Mouse (Mus musculus): Measurements from ENCODE around the gene Slc2a4. TPM values are rescaled to one million over a fixed set of nuclear protein-coding genes. Genes with fewer than 3 reads are reported as not detected.

Gene Slc2a4
- polyA plus RNA-seq, 1 experiment from 2014 or later: 4.4 TPM

DNA sequence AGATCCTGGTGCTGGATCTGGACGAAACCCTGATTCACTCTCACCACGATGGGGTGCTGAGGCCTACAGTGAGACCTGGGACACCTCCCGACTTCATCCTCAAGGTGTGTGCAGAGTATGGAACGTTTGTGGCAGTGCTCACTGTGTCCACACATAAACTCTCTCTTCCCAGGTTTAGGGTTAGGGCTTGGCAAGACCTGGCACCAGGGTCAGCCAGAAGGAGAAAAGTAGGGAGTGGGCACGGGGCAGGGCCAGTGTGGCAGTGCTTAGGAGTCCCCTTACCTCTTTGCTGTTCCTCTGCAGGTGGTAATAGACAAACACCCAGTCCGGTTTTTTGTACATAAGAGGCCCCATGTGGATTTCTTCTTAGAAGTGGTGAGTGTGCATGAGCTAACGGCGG lies 36.4 kb upstream of the Slc2a4 start:
- no peak for ATAC-seq (ENCODE audit: low FRiP score)
- WGBS: 94% methylated on average over 8 of the region's 8 CpGs

DNA sequence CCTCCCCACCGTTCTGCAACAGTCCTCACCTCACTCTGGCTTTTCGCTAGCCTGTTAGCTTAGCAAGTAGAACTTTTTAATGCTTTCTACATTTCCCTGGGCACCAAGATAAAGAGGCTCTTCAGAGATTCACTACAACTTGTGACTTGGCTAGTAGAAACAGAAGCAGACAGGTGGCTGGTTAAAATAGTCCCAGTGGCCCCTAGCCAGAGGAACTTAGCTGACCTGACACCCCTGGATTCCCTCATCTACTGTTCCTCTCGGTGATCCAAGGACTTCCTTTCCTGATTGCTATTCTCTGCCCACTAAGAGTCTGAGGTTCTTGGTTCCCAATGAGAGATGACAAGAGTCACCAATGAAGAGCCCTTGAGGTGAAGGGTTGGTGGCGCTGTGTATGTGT lies 35.4 kb upstream of the Slc2a4 start:
- Histone ChIP-seq H3K4me2 (peak overlapping the region; percentile 90), H3K4me3 (replicated peaks) (peak overlapping the region; percentile 97), H3K4me1 (peaks cover 33% of the 10 kb centered on the region), H3K9ac (replicated peaks) (no peak overlapping the region), H3K27ac (replicated peaks) (no peak overlapping the region), H3K9me3 (replicated peaks) (no peaks in the 10 kb centered on the region), H3K27me3 (replicated peaks) (no peaks in the 10 kb centered on the region), H3K36me3 (peaks cover 40% of the 10 kb centered on the region)
- no peak for ATAC-seq (ENCODE audit: low FRiP score)
- WGBS: 92% methylated on average over 4 of the region's 4 CpGs

More for the DNA sequence above, 36.4 kb upstream of the Slc2a4 start:
- H3K4me1 ChIP-seq: peaks cover 26% of the 10 kb centered on the region
- no peaks in the 10 kb centered on the region for H3K27me3 ChIP-seq (replicated peaks)
- no peak overlapping the region for H3K27ac ChIP-seq (replicated peaks)
- no peak overlapping the region for H3K9ac ChIP-seq (replicated peaks)
- no peak overlapping the region for H3K4me3 ChIP-seq (replicated peaks)
- H3K9me3 ChIP-seq (replicated peaks): no peaks in the 10 kb centered on the region
- H3K36me3 ChIP-seq: peaks cover 51% of the 10 kb centered on the region
- H3K4me2 ChIP-seq: no peak overlapping the region

DNA sequence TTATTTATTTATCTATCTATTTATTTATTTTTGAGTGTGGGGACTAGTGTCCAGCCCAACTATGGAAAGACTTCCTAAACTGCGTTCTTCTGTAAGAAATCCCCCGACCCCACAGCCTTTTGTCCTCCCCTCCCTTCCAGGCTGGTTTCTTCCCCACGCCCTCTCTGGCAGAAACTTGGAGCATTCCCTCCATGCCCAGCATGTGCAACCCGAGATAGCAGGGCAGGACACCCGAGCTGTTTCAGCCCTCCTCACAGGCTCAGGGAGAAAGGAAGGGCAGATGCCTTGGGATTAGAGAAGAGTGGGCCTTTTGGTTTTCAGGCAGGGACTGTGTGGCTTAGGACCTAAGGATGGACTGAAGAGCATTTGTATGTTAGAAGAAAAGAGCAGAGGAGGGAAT lies 34.9 kb upstream of the Slc2a4 start:
- H3K9me3 ChIP-seq (replicated peaks): no peaks in the 10 kb centered on the region
- ATAC-seq (ENCODE audit: low FRiP score): no peak
- peak overlapping the region; percentile 97 for H3K4me3 ChIP-seq (replicated peaks)
- WGBS: 43% methylated on average over 5 of the region's 5 CpGs
- H3K9ac ChIP-seq (replicated peaks): peak overlapping the region; percentile 99
- no peaks in the 10 kb centered on the region for H3K27me3 ChIP-seq (replicated peaks)
- H3K4me1 ChIP-seq: peaks cover 33% of the 10 kb centered on the region
- peaks cover 35% of the 10 kb centered on the region for H3K36me3 ChIP-seq
- H3K27ac ChIP-seq (replicated peaks): 0 out of 2 replicates have a peak overlapping the region, but pooled peaks have one; percentile 13
- peak overlapping the region; percentile 90 for H3K4me2 ChIP-seq

DNA sequence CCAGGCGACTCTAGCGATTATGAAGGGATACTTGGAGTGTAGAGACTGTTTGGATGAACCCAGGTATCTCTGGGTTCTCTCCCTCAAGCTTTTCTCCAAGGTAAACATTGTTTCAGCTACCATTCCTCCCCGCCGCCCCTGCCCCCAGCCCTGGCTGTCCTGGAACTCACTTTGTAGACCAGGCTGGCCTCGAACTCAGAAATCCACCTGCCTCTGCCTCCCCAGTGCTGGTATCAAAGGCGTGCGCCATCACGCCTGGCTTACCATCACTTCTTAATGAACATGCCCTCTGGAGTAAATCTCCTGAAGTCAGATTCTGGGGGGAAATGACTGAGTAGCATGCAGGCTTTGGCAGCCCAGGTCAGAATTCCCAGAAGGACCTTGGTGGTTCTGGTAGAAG lies 34.2 kb upstream of the Slc2a4 start, which contains the start of gene Elp5:
Gene Elp5, minus strand, starts transcription at position 293 of the 400 bp plus-strand sequence.
- peak within 1 kb of the TSS; percentile 99 for H3K9ac ChIP-seq (replicated peaks)
- no peaks in the 10 kb centered on the region for H3K9me3 ChIP-seq (replicated peaks)
- peak within 1 kb of the TSS; percentile 100 for H3K27ac ChIP-seq (replicated peaks)
- peaks cover 33% of the 10 kb centered on the region for H3K36me3 ChIP-seq
- H3K4me2 ChIP-seq: peak within 1 kb of the TSS; percentile 90
- ATAC-seq (ENCODE audit: low FRiP score): no peak
- H3K27me3 ChIP-seq (replicated peaks): no peaks in the 10 kb centered on the region
- 65% methylated on average over 8 of the region's 8 CpGs for WGBS
- peaks cover 33% of the 10 kb centered on the region for H3K4me1 ChIP-seq
- H3K4me3 ChIP-seq (replicated peaks): peak within 1 kb of the TSS; percentile 97

DNA sequence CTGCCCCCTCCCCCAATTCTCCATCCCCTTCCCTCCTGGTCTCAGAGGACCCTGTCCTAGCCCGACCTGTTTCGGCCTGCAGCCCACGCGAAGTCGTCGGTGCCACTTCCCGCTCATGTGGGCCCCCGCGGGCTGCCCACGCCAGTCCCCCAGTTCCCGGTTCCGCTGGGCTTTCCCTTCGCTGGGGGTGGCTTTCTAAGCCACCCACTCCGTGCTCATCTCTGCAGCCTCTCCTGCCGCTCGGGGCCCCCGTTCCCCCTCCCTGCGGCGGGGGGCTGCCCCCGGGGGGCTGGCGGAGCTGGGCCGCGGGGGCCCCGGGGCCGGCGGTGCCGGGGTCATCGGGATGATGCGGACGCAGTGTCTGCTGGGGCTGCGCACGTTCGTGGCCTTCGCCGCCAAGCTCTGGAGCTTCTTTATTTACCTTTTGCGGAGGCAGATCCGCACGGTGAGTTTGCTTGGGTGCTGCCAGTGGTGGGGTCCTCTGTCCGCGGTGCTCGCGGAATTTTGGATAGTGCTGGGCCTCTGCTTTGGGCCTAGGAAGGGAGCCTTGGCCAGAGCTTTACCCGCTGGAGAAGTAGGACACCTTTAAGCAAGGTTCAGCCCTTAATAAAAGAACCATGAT lies 33.3 kb upstream of the Slc2a4 start, which contains the start of gene Ctdnep1:
Gene Ctdnep1, plus strand, starts transcription at position 16 of the 622 bp plus-strand sequence.
- Histone ChIP-seq H3K9me3 (replicated peaks) (no peaks in the 10 kb centered on the region), H3K4me3 (replicated peaks) (peak within 1 kb of the TSS; percentile 97), H3K27ac (replicated peaks) (peak within 1 kb of the TSS; percentile 100), H3K36me3 (peaks cover 26% of the 10 kb centered on the region), H3K9ac (replicated peaks) (peak within 1 kb of the TSS; percentile 99), H3K27me3 (replicated peaks) (no peaks in the 10 kb centered on the region), H3K4me1 (peaks cover 33% of the 10 kb centered on the region), H3K4me2 (peak within 1 kb of the TSS; percentile 90)
- WGBS: under 1% methylated on average over 34 of the region's 43 CpGs
- peak; percentile 51; the same call in 1 of the 2 replicates for ATAC-seq (ENCODE audit: low FRiP score)

DNA sequence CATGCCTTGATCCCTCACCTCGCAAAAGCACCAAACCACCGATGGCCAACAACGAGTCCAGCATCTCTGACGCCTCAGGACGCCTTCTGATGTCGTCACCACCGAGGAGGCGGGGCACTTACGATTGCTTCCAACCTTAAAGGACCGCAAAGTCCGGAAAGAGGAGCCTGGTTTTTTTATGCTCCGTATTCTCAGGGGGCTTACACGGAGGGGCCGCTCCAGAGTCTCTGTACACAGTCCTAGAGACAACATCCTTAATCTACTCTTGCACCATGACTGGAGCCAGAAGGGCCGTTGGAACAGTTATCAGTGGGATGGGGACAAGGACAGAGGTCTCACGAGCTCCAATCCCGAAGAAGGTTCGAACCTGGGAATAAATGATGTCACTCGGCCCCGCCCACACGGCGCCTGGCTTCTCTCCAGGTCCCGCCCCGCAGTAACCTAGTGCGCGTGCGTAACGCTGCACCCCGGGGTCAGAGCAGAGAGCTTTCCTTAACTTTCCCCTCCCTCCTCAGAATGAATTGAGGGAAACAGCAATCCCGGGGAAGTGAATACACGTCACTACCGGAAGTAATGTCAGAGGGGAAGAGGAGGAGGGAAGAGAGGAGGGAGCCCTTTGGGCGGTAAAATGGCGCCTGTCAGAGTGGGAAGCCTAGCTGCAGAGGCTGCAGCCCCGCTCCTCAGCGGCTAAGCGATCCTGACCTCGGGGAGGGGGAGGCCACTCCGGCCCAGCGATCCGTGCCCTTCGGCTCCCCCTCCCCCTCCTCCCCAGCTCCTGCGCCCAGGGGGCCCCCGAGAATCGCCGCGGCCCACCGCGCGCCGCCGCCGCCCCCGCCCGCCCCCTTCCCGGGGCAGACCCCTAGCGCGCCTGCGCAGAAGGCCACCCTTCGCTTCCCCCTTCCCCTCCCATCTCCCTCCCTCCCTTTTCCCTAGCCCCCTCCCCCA lies 32.5 kb upstream of the Slc2a4 start:
- WGBS: under 1% methylated on average over 37 of the region's 60 CpGs

DNA sequence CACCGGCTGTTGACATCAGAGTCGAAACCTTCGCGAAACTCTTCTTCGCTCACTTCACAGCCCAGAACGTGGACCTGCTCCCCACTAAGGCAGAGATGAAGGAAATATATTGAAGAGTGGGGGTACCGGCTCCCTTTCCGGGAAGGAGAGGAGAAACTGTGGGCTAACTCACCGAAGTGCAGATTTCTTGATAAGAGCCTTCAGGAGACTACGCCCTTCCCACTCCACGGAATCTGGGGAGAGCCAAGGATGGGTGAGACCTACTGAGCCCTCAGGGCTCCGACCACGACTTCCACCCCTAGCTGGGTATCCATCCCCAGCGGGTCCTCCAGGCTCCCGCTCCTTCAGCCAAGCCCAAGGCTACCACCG lies 31.8 kb upstream of the Slc2a4 start:
- Histone ChIP-seq H3K9me3 (replicated peaks) (no peaks in the 10 kb centered on the region), H3K36me3 (peaks cover 21% of the 10 kb centered on the region), H3K4me1 (peaks cover 33% of the 10 kb centered on the region), H3K4me3 (replicated peaks) (peak overlapping the region; percentile 97), H3K4me2 (peak overlapping the region; percentile 90), H3K27ac (replicated peaks) (peak overlapping the region; percentile 100), H3K9ac (replicated peaks) (peak overlapping the region; percentile 84), H3K27me3 (replicated peaks) (no peaks in the 10 kb centered on the region)
- ATAC-seq (ENCODE audit: low FRiP score): no peak
- 4% methylated on average over 16 of the region's 16 CpGs for WGBS

More for the DNA sequence above, 32.5 kb upstream of the Slc2a4 start:
- Histone ChIP-seq H3K27ac (replicated peaks) (peak overlapping the region; percentile 100), H3K9me3 (replicated peaks) (no peaks in the 10 kb centered on the region), H3K27me3 (replicated peaks) (no peaks in the 10 kb centered on the region), H3K9ac (replicated peaks) (peak overlapping the region; percentile 99), H3K4me2 (peak overlapping the region; percentile 90), H3K4me1 (peaks cover 33% of the 10 kb centered on the region), H3K4me3 (replicated peaks) (peak overlapping the region; percentile 97), H3K36me3 (peaks cover 21% of the 10 kb centered on the region)
- peak; percentile 95 for ATAC-seq (ENCODE audit: low FRiP score)

DNA sequence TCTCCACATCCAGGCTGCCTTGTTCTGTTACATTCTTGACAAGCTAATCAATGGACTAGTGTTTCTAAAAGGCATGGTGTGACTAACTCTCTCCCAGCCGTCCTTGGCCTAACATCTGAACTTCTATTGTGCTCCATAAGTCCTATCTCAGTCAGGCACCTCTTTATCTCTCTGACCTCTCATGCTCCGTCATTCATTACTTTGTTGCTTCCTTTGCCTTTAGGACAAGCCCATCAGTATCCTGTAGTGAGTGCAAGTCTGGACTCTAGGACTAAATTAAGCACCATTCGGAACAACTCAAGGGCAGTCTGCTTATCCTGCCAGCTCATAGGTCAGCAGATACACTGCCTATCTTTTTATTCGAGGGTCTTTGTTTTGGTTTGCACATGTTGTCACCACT lies 28.3 kb upstream of the Slc2a4 start:
- no peak overlapping the region for H3K9ac ChIP-seq (replicated peaks)
- peaks cover 45% of the 10 kb centered on the region for H3K36me3 ChIP-seq
- peaks cover 9% of the 10 kb centered on the region for H3K4me1 ChIP-seq
- H3K27ac ChIP-seq (replicated peaks): no peak overlapping the region
- H3K27me3 ChIP-seq (replicated peaks): no peaks in the 10 kb centered on the region
- H3K4me3 ChIP-seq (replicated peaks): no peak overlapping the region
- no peak overlapping the region for H3K4me2 ChIP-seq
- WGBS: 88% methylated on average over 4 of the region's 4 CpGs
- H3K9me3 ChIP-seq (replicated peaks): no peaks in the 10 kb centered on the region
- ATAC-seq (ENCODE audit: low FRiP score): no peak

DNA sequence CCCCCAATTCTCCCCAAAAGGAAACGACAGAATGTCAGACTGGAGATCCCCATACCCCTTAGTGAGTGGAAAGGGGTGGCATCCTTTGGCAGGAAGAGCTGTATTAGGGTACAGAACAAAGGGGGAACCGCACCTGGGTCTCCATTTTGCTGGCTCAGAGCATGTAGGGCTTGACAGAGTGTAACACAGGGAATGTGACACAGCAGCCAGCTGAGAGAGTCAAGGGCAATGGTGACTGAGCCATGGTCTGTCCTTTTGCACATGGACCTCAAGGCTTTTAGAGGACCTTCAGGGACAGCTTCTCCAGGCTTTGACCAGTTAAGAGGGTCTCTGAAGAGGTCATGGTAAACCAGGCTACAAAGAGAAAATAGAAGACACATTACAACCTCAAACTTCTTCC lies 26.9 kb upstream of the Slc2a4 start:
- Histone ChIP-seq H3K4me3 (replicated peaks) (no peak overlapping the region), H3K4me1 (peaks cover 9% of the 10 kb centered on the region), H3K27ac (replicated peaks) (no peak overlapping the region), H3K9me3 (replicated peaks) (no peaks in the 10 kb centered on the region), H3K27me3 (replicated peaks) (no peaks in the 10 kb centered on the region), H3K9ac (replicated peaks) (no peak overlapping the region), H3K4me2 (no peak overlapping the region), H3K36me3 (peaks cover 53% of the 10 kb centered on the region)
- ATAC-seq (ENCODE audit: low FRiP score): no peak
- WGBS: 100% methylated on average over 2 of the region's 2 CpGs

DNA sequence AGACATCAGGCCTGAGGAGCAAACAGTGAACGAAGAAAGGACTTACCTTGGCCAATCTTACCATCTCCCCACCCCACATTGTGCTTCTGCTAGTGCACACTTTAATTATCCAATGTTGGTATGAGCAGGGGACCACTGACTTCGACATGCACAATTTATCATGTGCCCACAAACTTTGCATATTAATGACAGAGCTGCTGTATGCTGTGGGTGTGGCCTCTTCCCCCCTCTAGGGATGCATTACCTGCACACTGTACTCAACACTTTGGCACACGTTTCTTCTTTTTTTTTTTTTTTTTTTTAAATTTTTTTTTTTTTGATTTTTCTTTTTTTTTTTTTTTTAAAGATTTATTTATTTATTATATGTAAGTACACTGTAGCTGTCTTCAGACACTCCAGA lies 22.8 kb upstream of the Slc2a4 start:
- Histone ChIP-seq H3K4me3 (replicated peaks) (no peak overlapping the region), H3K4me2 (no peak overlapping the region), H3K4me1 (peaks cover 11% of the 10 kb centered on the region), H3K27ac (replicated peaks) (no peak overlapping the region), H3K36me3 (peaks cover 66% of the 10 kb centered on the region), H3K9me3 (replicated peaks) (no peaks in the 10 kb centered on the region), H3K9ac (replicated peaks) (no peak overlapping the region), H3K27me3 (replicated peaks) (peaks cover 34% of the 10 kb centered on the region)
- WGBS: 83% methylated on average over 3 of the region's 3 CpGs
- no peak for ATAC-seq (ENCODE audit: low FRiP score)

DNA sequence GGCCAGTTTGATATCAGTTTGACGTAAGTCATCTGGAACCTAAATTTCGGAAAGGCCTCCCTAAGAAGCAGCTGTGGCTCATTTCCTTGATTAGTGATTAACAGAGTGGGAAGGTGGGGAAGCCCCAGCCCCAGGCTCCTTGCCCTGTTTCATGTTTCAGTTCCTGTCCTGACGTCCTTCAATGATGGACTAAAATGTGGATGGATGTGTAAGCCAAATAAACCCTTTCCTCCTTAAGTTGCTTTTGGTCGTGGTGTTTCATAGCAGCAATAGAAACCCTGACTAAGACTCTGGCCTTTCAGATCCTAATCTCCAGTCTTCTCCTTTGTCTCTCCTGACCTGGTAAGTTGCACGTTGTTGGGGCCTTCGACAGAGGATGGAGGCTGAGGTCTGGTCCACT lies 22.2 kb upstream of the Slc2a4 start:
- Histone ChIP-seq H3K27ac (replicated peaks) (no peak overlapping the region), H3K9ac (replicated peaks) (no peak overlapping the region), H3K36me3 (peaks cover 62% of the 10 kb centered on the region), H3K4me2 (no peak overlapping the region), H3K9me3 (replicated peaks) (no peaks in the 10 kb centered on the region), H3K4me1 (peaks cover 16% of the 10 kb centered on the region), H3K4me3 (replicated peaks) (no peak overlapping the region), H3K27me3 (replicated peaks) (peaks cover 38% of the 10 kb centered on the region)
- WGBS: 87% methylated on average over 6 of the region's 6 CpGs
- ATAC-seq (ENCODE audit: low FRiP score): no peak

Measured in neural tube, embryonic 15.5 days (tissue).